Mouse (Mus musculus) E14TG2a.4 (cell line): ENCODE results near the gene Zfhx3.

ENCODE experiments used
- CTCF ChIP-seq: conservative IDR thresholded peaks from 2 replicates; pipeline ENCODE4 v1.5.1; 2014; ENCODE audit warnings: low read length
- POU5F1 ChIP-seq: IDR thresholded peaks from 2 replicates; pipeline ENCODE4 v1.6.1; 2014; ENCODE audit warnings: low read length, borderline replicate concordance

DNA sequence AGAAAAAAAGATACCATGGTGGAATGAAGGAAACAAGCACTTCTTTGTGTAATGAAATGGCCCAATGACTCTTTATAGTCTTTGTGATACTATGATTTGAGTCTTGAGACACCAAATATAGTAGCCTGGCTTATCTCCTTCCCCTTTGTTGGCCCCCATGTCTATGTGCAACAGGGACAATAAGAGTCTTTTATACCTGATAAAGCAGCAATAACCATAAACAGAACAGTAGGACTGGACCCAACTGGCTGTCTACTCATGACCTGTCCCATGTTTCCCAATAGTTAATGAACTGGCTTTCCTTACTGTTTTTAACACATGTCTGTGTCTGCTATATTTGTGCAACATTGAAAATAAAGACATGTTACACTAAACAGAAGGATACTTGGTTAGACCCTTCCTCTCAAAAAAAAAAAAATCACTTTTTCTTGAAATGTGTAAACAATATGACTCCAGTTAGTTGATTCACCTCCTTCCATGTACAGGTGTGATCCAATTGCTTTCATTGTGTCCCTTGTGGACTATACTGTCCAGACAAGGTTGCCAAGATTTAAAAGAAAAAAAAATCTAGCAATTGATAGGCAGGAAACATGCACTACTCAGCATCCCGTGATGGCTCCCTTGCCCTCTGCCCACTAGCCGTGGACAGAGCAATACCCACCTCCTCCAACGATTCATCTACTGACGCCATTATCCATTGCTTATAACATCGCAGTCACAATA is 631.0 kb downstream of the Zfhx3 start:
- no peak for TF ChIP-seq CTCF
- TF ChIP-seq POU5F1, result no peak
